In the genomic region with DNA sequence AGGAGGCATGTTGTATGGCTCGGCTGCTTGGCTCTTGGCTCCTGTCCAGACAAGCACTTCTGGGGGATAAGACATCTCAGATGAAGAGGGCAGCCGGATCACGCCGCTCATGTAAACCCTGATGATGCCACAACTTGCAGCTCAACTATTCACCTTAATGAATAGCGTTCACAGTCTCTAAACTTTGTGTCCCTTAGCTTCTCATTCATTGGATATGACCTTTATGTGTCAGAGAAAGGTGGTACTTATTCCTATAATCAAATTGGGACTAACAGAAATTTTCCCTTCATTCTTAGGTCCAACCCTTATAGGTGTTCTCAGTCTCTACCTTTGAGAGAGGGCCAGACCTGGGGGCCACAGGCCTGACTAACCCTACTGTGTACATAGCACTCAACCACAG, we compare ENCODE assay signal across 49 mouse cellular contexts. TPM values are rescaled to one million over a fixed set of nuclear protein-coding genes. Genes with fewer than 3 reads are reported as not detected.
"Had no signal": no experiment of that assay in that cellular context is flagged by ENCODE, and none has a peak within 500 bp of the region (broad histone marks: within the 10 kb centered on the region; RNA-seq: fewer than 3 reads in every experiment).

A gene (minus strand): TSS at position 101 of the 400 bp plus-strand sequence.

- DNase-seq: heart, postnatal 10 days; heart, postnatal 14 days; heart, postnatal 36 days; heart, postnatal 4 days; kidney, adult 11 months; kidney, adult 18-20 months; kidney, adult 2 months; kidney, adult 8-10 months; kidney, adult 9 months; kidney, postnatal 10 days; kidney, postnatal 14 days; kidney, postnatal 25 days; kidney, postnatal 36 days; kidney, postnatal 4 days; layer of hippocampus, adult 9-11 months; layer of hippocampus, postnatal 36 days had no signal

RNA-seq across cellular contexts. Expression of the gene that starts here (rescaled TPM):
- total RNA-seq: heart, postnatal 10 days; heart, postnatal 14 days; heart, postnatal 25 days; heart, postnatal 36 days; heart, postnatal 4 days; hematopoietic stem cell, adult 5-6 weeks; hindbrain, postnatal 0 days; layer of hippocampus, adult 18-20 months; layer of hippocampus, adult 2 months; layer of hippocampus, adult 8-10 months; layer of hippocampus, postnatal 10 days; layer of hippocampus, postnatal 14 days; layer of hippocampus, postnatal 25 days; layer of hippocampus, postnatal 36 days; left cerebral cortex, adult 18-20 months had no signal
- polyA plus RNA-seq: heart, embryonic 10.5 days; heart, embryonic 11.5 days; heart, embryonic 12.5 days; heart, embryonic 13.5 days; heart, embryonic 14.5 days; heart, embryonic 15.5 days; heart, postnatal 0 days; hindbrain, embryonic 10.5 days; hindbrain, embryonic 11.5 days; hindbrain, embryonic 12.5 days; hindbrain, embryonic 13.5 days; hindbrain, embryonic 14.5 days; hindbrain, embryonic 15.5 days; hindbrain, embryonic 16.5 days; hindbrain, postnatal 0 days; inflammation-experienced regulatory T-cells, adult 6 months; intestine, embryonic 14.5 days; intestine, embryonic 15.5 days; intestine, embryonic 16.5 days; intestine, postnatal 0 days; kidney, embryonic 14.5 days; kidney, embryonic 15.5 days; kidney, embryonic 16.5 days; kidney, postnatal 0 days had no signal
